Mouse (Mus musculus): ENCODE data around the gene Acad9. TPM values are rescaled to one million over a fixed set of nuclear protein-coding genes. Genes with fewer than 3 reads are reported as not detected.

The Acad9 gene
- 98.9 and 103 TPM in 2 replicates for polyA plus RNA-seq (2016; fragmentation: Nextera tagmentation; extraction: Ambion mirVana)

DNA sequence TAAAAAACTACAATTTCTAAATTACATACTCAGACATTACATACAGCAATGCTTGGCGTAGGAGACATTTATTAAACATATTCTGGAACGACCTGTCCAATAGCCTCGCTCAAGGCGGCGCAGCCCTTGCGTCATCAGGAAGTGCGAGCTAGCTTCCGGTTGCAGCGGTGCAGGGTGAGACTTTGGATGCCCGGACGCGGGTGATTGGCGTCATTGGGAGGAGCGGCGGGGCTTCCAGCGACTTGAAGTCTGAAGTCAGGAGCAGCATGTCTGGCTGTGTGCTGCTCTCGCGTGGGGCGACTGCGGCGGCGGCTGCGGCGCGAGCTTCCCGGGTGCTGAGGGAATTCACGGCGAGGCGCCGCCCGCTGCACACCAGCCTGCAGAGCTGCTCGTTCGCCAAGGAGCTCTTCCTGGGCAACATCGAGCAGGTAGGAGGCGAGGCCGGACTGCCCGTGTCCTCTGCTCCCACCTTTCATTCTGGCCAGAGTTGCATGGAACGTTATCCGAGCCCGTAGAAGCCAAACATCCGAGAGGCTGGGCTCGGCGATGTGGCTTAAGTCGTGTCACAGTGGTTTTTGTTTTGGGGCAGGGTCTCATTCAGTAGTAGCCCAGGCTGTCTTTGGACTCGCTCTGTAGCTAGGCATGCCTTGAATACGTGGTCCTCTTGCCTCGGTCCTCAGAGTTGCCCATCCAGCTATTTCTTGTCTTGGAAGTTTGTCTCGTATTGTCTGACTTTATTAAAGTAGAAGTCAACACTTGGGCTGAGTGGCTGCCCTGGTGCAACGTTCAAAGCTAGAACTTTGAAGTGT, at the start of gene Acad9:
Gene Acad9, plus strand, starts transcription at position 137 of the 809 bp plus-strand sequence.
- peak; percentile 98 for ATAC-seq (ENCODE audit: low FRiP score, low read depth)
- Histone ChIP-seq H3K4me1 (peaks cover 16% of the 10 kb centered on the region), H3K4me2 (replicated peaks) (peak within 1 kb of the TSS; percentile 82), H3K9me3 (no peaks in the 10 kb centered on the region), H3K27ac (replicated peaks) (peak within 1 kb of the TSS; percentile 52; the same call in 1 of the 2 replicates), H3K4me3 (peak within 1 kb of the TSS; percentile 93), H3K27me3 (peaks cover 14% of the 10 kb centered on the region), H3K9ac (replicated peaks) (peak within 1 kb of the TSS; percentile 80), H3K36me3 (peaks cover 13% of the 10 kb centered on the region)
- whole genome bisulfite sequencing = under 1% methylated on average over 49 of the region's 49 CpGs

DNA sequence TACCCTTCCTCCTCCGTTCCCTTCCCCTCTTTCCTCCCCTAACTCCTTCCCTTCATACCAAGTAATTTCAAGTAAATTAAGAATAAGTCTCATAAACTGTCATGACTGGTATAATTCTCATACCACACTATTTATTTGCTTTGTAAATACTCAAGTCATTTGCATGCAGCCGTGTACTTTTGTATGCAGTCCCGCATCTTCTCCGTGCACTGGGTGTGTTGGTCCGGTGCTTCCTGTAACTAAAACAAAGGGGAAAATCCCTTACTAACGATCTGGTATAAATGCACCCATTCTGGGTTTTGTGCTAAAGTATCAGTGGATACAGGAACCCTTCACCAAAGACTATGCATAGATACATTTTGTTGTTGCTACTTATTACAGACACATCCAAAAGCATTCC, 40.0 kb upstream of the Acad9 start:
- no peak overlapping the region for H3K4me2 ChIP-seq (replicated peaks)
- H3K27me3 ChIP-seq = no peaks in the 10 kb centered on the region
- H3K4me3 ChIP-seq = no peak overlapping the region
- WGBS = 83% methylated on average over 6 of the region's 6 CpGs
- H3K9me3 ChIP-seq = no peaks in the 10 kb centered on the region
- H3K36me3 ChIP-seq = no peaks in the 10 kb centered on the region
- H3K9ac ChIP-seq (replicated peaks) = no peak overlapping the region
- no peak for ATAC-seq (ENCODE audit: low FRiP score, low read depth)
- no peaks in the 10 kb centered on the region for H3K4me1 ChIP-seq
- H3K27ac ChIP-seq (replicated peaks) = no peak overlapping the region

DNA sequence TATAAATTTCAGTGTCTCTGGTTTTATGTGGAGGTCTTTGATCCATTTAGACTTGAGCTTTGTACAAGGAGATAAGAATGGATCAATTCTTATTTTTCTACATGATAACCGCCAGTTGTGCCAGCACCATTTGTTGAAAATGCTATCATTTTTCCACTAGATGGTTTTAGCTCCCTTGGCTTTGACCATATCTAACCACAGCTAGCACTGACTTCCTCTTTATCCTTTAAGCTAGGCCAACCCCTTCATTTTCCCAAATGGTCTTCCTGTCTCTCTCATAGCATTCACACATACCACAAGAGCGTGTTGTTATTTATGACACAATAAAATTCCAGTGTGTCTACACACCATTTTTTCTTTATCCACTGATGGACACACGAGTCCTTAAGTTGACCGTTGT, 35.8 kb upstream of the Acad9 start:
- Histone ChIP-seq H3K36me3 (no peaks in the 10 kb centered on the region), H3K4me2 (replicated peaks) (no peak overlapping the region), H3K27ac (replicated peaks) (no peak overlapping the region), H3K27me3 (no peaks in the 10 kb centered on the region), H3K4me3 (no peak overlapping the region), H3K9me3 (no peaks in the 10 kb centered on the region), H3K9ac (replicated peaks) (no peak overlapping the region), H3K4me1 (no peaks in the 10 kb centered on the region)
- WGBS = 84% methylated on average over 4 of the region's 4 CpGs
- no peak for ATAC-seq (ENCODE audit: low FRiP score, low read depth)

DNA sequence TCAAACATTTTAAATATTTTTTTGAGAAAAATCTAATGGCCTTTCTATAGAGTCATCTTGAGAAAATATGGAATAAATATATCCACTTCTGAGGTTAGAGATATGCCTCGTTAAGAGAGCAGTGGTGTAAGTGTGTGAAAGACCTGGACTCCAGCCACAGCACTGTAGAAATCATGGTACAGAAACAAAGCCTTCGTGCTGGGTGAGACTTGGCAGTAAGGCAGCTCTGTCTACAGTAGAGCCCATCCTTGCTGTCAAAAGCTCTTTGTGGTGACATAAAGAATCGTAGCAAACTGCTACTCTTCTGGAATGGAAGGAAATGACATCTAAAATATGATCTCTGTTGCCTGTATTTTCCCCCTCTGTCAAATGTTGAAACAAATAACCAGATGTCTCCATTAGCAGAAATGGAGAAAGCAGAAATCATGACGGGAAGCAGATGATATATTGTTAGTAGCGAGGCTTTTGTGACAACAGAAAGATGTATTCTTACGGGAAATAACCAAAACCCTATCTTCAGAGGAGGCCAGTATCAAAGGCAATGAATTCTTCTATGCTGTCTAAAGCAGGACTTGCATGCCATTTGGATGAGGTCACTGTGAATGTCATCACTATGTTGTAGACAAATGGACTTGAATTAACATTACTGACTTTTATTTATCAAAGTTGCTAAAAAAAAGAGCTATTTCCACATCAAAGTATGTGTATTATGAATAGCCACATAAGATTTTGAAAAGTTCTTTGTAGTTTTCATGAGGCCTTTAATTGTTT, 33.9 kb upstream of the Acad9 start:
- WGBS = 79% methylated on average over 6 of the region's 6 CpGs
- Histone ChIP-seq H3K9ac (replicated peaks) (no peak overlapping the region), H3K4me2 (replicated peaks) (no peak overlapping the region), H3K27me3 (no peaks in the 10 kb centered on the region), H3K4me1 (no peaks in the 10 kb centered on the region), H3K36me3 (no peaks in the 10 kb centered on the region), H3K9me3 (no peaks in the 10 kb centered on the region), H3K27ac (replicated peaks) (no peak overlapping the region), H3K4me3 (no peak overlapping the region)
- no peak for ATAC-seq (ENCODE audit: low FRiP score, low read depth)

DNA sequence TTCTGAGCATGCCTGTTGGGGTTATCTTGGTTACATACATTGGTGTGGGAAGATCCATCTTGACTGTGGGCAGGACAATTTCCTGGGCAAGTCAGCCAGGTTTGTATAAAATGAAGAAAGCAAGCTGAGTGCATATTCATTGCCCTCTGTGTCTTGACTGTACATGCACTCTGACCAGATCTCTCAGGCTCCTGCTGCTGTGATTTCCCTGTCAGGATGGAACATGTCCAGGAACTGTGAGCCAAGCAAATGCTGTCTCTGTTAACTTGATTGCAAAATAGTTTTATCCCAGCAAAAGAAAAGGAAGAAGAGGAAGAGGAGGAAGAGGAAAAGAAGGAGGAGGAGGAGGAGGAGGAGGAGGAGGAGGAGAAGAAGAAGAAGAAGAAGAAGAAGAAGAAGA, 21.3 kb upstream of the Acad9 start:
- no peak overlapping the region for H3K4me3 ChIP-seq

DNA sequence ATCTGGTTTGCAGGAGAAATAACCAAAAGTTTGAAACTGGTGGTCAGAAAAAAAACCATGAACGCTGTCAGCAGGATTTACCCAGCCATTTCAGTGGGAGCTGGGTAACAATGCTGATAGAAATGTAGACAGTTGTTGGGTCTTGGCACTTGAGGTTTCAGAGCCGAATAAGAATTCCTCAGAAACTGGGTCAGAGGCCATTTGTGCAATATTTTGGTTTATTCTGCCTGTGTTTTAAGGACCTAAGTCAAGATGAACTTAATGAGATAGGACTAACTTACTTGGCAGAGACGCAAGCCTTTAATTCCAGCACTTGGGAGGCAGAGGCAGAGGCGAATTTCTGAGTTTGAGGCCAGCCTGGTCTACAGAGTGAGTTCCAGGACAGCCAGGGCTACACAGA, 20.7 kb upstream of the Acad9 start:
- no peak overlapping the region for H3K27ac ChIP-seq (replicated peaks)
- ATAC-seq (ENCODE audit: low FRiP score, low read depth) = no peak
- no peak overlapping the region for H3K4me2 ChIP-seq (replicated peaks)
- no peaks in the 10 kb centered on the region for H3K36me3 ChIP-seq
- no peak overlapping the region for H3K9ac ChIP-seq (replicated peaks)
- no peaks in the 10 kb centered on the region for H3K9me3 ChIP-seq
- WGBS = 73% methylated on average over 4 of the region's 4 CpGs
- no peaks in the 10 kb centered on the region for H3K27me3 ChIP-seq
- H3K4me3 ChIP-seq = no peak overlapping the region
- no peaks in the 10 kb centered on the region for H3K4me1 ChIP-seq

More for the DNA sequence above, 21.3 kb upstream of the Acad9 start:
- Histone ChIP-seq H3K4me2 (replicated peaks) (no peak overlapping the region), H3K9ac (replicated peaks) (no peak overlapping the region), H3K27me3 (no peaks in the 10 kb centered on the region), H3K36me3 (no peaks in the 10 kb centered on the region), H3K4me1 (no peaks in the 10 kb centered on the region), H3K27ac (replicated peaks) (no peak overlapping the region), H3K9me3 (no peaks in the 10 kb centered on the region)
- no peak for ATAC-seq (ENCODE audit: low FRiP score, low read depth)

DNA sequence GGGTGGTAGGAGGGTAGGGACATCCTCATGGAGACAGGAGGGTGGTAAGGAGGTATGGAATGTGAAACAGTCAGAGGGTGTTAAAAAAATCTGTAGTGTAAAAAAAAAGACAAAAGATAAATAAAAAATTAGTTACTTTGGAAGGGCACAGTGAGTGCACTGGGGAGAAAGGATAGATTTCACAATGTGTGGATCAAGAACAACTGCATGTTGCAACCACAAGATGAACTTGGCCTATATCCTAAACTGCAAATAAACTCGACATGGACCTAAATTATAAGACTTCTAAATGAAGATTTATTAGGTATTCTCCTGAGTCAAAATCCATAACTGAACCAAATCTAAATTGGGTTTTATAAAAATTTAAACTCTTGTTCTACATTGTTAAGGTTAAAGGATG, 16.7 kb upstream of the Acad9 start:
- ATAC-seq (ENCODE audit: low FRiP score, low read depth) = no peak
- Histone ChIP-seq H3K4me2 (replicated peaks) (no peak overlapping the region), H3K4me1 (no peaks in the 10 kb centered on the region), H3K27ac (replicated peaks) (no peak overlapping the region), H3K36me3 (no peaks in the 10 kb centered on the region), H3K27me3 (no peaks in the 10 kb centered on the region), H3K4me3 (no peak overlapping the region), H3K9ac (replicated peaks) (no peak overlapping the region), H3K9me3 (no peaks in the 10 kb centered on the region)
- WGBS = 70% methylated on average over 1 of the region's 1 CpGs

DNA sequence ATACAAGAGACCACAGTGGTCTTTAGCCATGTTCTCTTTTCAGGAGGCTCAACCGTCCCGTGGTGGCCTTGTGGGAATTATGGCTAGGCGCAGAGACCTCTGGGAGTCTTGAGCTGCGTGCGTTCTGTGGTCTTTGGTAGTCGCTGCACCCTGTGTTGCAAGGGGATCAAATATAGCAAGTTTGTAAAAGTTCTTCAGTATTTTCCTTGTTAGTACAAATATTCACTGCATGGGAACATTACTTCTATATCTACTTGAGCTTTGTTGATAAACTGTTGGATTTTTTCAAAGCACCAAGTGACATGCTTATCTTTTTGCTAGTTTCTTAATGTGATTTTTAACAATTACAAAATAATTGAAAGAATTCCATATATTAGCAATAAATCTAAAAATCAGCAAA, 12.3 kb upstream of the Acad9 start, which contains the start of gene Ccdc144b:
Gene Ccdc144b, minus strand, starts transcription at position 101 of the 400 bp plus-strand sequence.
- H3K36me3 ChIP-seq = no peaks in the 10 kb centered on the region
- H3K4me1 ChIP-seq = no peaks in the 10 kb centered on the region
- WGBS = 89% methylated on average over 6 of the region's 6 CpGs
- H3K4me2 ChIP-seq (replicated peaks) = no peak within 1 kb of the TSS
- H3K9me3 ChIP-seq = no peaks in the 10 kb centered on the region
- H3K27ac ChIP-seq (replicated peaks) = no peak within 1 kb of the TSS
- H3K27me3 ChIP-seq = no peaks in the 10 kb centered on the region
- H3K9ac ChIP-seq (replicated peaks) = no peak within 1 kb of the TSS
- no peak within 1 kb of the TSS for H3K4me3 ChIP-seq
- ATAC-seq (ENCODE audit: low FRiP score, low read depth) = no peak

DNA sequence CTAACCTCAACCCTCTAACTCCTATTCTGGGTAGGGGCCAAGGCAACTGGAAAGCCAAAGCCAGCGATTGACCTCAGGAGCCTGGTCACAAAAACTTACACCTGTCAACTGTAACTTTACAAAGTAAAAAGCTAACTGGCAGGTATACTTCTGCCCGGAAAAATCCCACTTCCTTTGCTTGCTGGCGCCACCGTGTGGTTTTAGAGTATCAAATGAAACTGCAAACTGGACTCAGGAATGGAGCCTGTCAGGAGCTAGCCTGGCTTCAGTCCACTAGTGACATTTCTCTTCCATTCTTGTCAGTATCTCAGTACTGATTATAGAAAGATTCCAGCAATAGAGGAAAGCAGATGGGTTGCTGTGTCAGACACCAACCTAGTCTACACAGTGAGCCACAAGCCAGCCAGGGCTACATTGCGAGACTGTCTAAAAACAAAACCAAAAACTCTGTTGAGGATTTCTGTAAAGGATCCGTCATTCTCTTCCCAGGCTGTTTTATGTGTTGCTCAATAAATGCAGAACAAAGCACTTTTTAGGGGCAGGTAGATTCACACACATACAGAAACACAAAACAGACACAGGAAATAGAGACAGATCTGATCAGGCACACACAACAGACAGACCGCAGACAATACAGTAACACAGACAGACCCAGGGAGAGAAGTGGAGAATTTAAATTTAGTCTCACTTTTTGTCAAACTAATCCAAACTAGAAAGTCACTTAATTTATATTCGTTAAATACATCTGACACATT, 5.5 kb upstream of the Acad9 start:
- Histone ChIP-seq H3K9me3 (no peaks in the 10 kb centered on the region), H3K4me3 (no peak overlapping the region), H3K9ac (replicated peaks) (no peak overlapping the region), H3K27ac (replicated peaks) (no peak overlapping the region), H3K4me1 (no peaks in the 10 kb centered on the region), H3K36me3 (no peaks in the 10 kb centered on the region), H3K27me3 (peaks cover 14% of the 10 kb centered on the region), H3K4me2 (replicated peaks) (no peak overlapping the region)
- ATAC-seq (ENCODE audit: low FRiP score, low read depth) = no peak
- 36% methylated on average over 8 of the region's 8 CpGs for WGBS

DNA sequence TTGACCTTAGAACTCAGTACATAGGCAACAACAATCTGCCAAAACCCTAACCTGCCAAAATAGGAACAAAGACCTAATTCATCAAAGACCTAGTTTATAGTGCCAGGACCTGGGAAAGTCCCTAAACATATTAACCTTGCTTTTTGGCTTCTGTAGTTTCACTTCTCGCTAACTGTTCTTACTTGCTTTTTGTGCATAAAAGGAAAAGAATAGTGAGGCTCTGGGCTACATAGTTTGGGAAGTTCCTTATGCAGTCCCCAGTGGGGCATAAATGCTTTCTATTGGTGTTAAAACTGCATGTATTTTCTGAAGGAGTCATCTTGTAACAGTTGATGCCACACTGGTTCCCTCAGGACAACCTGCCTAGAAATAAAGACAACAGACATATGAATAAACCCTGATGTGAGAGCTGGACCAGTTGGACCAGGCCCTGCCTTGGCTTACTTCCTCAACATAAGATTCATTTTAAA, 1.2 kb upstream of the Acad9 start:
- no peak overlapping the region for H3K4me2 ChIP-seq (replicated peaks)
- no peak overlapping the region for H3K9ac ChIP-seq (replicated peaks)
- ATAC-seq (ENCODE audit: low FRiP score, low read depth) = no peak
- H3K4me1 ChIP-seq = peaks cover 16% of the 10 kb centered on the region
- WGBS = 91% methylated on average over 1 of the region's 1 CpGs
- no peak overlapping the region for H3K27ac ChIP-seq (replicated peaks)
- H3K27me3 ChIP-seq = peaks cover 14% of the 10 kb centered on the region
- H3K4me3 ChIP-seq = no peak overlapping the region
- no peaks in the 10 kb centered on the region for H3K9me3 ChIP-seq
- H3K36me3 ChIP-seq = no peaks in the 10 kb centered on the region

DNA sequence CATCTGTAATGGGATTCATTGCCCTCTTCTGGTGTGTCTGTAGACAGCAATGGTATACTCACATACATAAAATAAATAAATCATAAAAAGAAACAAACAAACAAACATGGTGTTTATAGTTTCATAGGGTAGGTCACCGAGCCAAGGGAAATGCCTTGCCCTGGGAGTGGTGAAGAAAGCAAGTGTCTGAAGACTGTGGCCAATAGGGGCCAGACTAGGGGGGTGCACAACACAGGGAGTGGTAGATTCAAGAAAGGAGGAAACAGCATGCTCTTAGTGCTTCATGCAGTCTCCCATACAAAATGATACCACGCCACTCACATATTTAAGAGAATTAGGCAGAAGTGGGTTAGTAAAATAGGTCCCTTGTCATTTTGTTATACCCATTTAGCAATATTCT, 613 bp upstream of the Acad9 start:
- H3K4me3 ChIP-seq = peak overlapping the region; percentile 93
- ATAC-seq (ENCODE audit: low FRiP score, low read depth) = no peak
- H3K27me3 ChIP-seq = peaks cover 14% of the 10 kb centered on the region
- H3K36me3 ChIP-seq = peaks cover 4% of the 10 kb centered on the region
- WGBS = 97% methylated on average over 2 of the region's 2 CpGs
- peaks cover 16% of the 10 kb centered on the region for H3K4me1 ChIP-seq
- H3K9ac ChIP-seq (replicated peaks) = no peak overlapping the region
- peak overlapping the region; percentile 82 for H3K4me2 ChIP-seq (replicated peaks)
- H3K27ac ChIP-seq (replicated peaks) = no peak overlapping the region
- no peaks in the 10 kb centered on the region for H3K9me3 ChIP-seq

All from midbrain, embryonic 12.5 days (tissue).